Mouse (Mus musculus) forebrain, embryonic 15.5 days (tissue): ENCODE data around the gene Ccr10. TPM values are rescaled to one million over a fixed set of nuclear protein-coding genes. Genes with fewer than 3 reads are reported as not detected.
A peak's percentile ranks its signal among the peaks of the same experiment; 100 is the strongest.

Experiments
- ATAC-seq: fragments of 200-750 bp; cut with Nextera tagmentation; replicated peaks from 2 replicates; pipeline ENCODE4 v1.8.0; 2017; ENCODE audit warnings: mild to moderate bottlenecking, moderate TSS enrichment, moderate library complexity
- H3K27ac ChIP-seq: fragments of 300-500 bp; sonication (generic); replicated peaks from 2 replicates; pipeline ENCODE4 v1.5.1; 2015; ENCODE audit warnings: mild to moderate bottlenecking, inconsistent platforms
- H3K27me3 ChIP-seq: fragments of 300-500 bp; sonication (generic); 2 replicates; pipeline ENCODE4 v1.6.1; 2015; ENCODE audit warnings: inconsistent platforms
- H3K36me3 ChIP-seq: fragments of 300-500 bp; sonication (generic); 2 replicates; pipeline ENCODE4 v1.6.1; 2015; ENCODE audit warnings: mild to moderate bottlenecking, inconsistent platforms
- H3K4me1 ChIP-seq: fragments of 300-500 bp; sonication (generic); 2 replicates; pipeline ENCODE4 v1.6.1; 2015; ENCODE audit warnings: inconsistent platforms
- H3K4me2 ChIP-seq: fragments of 300-500 bp; sonication (generic); replicated peaks from 2 replicates; pipeline ENCODE4 v1.6.1; 2015; ENCODE audit warnings: mild to moderate bottlenecking, inconsistent platforms
- H3K4me3 ChIP-seq: fragments of 300-500 bp; sonication (generic); 2 replicates; pipeline ENCODE4 v1.5.1; 2015; ENCODE audit warnings: mild to moderate bottlenecking, inconsistent platforms
- H3K9ac ChIP-seq: fragments of 300-500 bp; sonication (generic); replicated peaks from 2 replicates; pipeline ENCODE4 v1.6.1; 2015; ENCODE audit warnings: mild to moderate bottlenecking, inconsistent platforms
- H3K9me3 ChIP-seq: fragments of 300-500 bp; sonication (generic); 2 replicates; pipeline ENCODE4 v1.6.1; 2016; ENCODE audit warnings: inconsistent platforms
- WGBS: fragments of 180-500 bp; shearing (Covaris S2); methylation state at CpG from one replicate; pipeline ENCODE4 v1.1.7; 2015; ENCODE audit warnings: mixed read lengths; 5-methylcytosine and 5-hydroxymethylcytosine counted together
- polyA plus RNA-seq: library from polyadenylated mRNA; unstranded; fragments of >200 nt; fragmentation: Nextera tagmentation; extraction: Ambion mirVana; gene quantifications from 2 replicates; pipeline ENCODE4 v1.2.1, GENCODE M21; 2015

Ccr10 gene
- polyA plus RNA-seq, 1 experiment from 2014 or later = 0.19 TPM

- H3K27me3 ChIP-seq = peaks cover 7% of the 10 kb centered on the region; the same call in 1 of the 2 replicates
- H3K9me3 ChIP-seq = no peaks in the 10 kb centered on the region
- peak within 1 kb of the TSS; percentile 77 for H3K9ac ChIP-seq
- H3K36me3 ChIP-seq = no peaks in the 10 kb centered on the region
- peak within 1 kb of the TSS; percentile 80 for H3K4me2 ChIP-seq
- peaks cover 12% of the 10 kb centered on the region for H3K4me1 ChIP-seq
- peak within 1 kb of the TSS; percentile 51 for H3K4me3 ChIP-seq
- WGBS = 2% methylated on average over 36 of the region's 36 CpGs
- peak within 1 kb of the TSS; percentile 86 for H3K27ac ChIP-seq
- ATAC-seq = peak; percentile 93
Measured at GRCm38 (mm10) chr11:101155728-101156371, 19.4 kb downstream of the Ccr10 start, which contains the start of gene Tubg2. Gene Tubg2 (plus strand): TSS chr11:101155907.

DNA sequence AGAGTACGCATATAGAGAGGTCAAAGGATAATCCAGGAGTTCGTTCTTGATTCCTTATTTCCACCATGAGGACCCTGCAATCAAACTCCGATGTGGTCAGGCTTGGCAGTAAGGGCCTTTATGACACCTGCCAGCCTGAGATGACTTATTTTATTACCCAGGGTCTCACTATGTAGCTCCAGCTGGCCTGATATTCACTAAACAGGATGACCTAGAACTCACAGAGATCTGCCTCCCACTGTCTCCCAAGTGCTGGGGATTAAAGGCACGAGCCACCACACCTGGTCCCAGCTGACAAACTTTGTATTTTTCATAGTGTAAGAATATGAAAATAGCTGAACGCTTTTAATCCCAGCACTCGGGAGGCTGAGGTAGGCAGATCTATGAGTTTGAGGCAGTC, 20.1 kb downstream of the Ccr10 start:
- Histone ChIP-seq H3K9me3 (no peaks in the 10 kb centered on the region), H3K4me2 (no peak overlapping the region), H3K9ac (no peak overlapping the region), H3K36me3 (no peaks in the 10 kb centered on the region), H3K27ac (peak overlapping the region; percentile 86; the same call in 1 of the 2 replicates), H3K4me3 (no peak overlapping the region), H3K27me3 (peaks cover 7% of the 10 kb centered on the region; the same call in 1 of the 2 replicates), H3K4me1 (peaks cover 12% of the 10 kb centered on the region)
- ATAC-seq = no peak
- 78% methylated on average over 6 of the region's 6 CpGs for WGBS

DNA sequence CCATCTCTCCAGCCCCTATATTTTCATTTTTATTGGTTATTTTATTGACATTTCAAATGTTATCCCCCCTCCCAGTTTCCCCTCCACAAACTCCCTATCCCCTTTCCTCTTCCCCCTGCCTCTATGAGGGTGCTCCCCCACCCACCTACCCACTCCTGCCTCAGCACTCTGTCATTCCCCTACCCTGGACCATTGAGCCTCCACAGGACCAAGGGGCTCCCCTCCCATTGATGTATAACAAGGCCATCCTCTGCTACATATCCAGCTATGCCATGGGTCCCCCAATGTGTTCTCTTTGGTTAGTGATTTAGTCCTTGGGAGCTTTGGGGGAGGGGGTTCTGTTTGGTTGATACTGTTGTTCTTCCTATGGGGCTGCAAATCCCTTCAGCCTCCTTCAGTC, 20.6 kb downstream of the Ccr10 start:
- H3K4me1 ChIP-seq = peaks cover 14% of the 10 kb centered on the region
- no peaks in the 10 kb centered on the region for H3K9me3 ChIP-seq
- no peak overlapping the region for H3K4me3 ChIP-seq
- H3K27me3 ChIP-seq = peaks cover 7% of the 10 kb centered on the region; the same call in 1 of the 2 replicates
- H3K27ac ChIP-seq = no peak overlapping the region
- no peak for ATAC-seq
- H3K9ac ChIP-seq = no peak overlapping the region
- no peaks in the 10 kb centered on the region for H3K36me3 ChIP-seq
- H3K4me2 ChIP-seq = no peak overlapping the region

DNA sequence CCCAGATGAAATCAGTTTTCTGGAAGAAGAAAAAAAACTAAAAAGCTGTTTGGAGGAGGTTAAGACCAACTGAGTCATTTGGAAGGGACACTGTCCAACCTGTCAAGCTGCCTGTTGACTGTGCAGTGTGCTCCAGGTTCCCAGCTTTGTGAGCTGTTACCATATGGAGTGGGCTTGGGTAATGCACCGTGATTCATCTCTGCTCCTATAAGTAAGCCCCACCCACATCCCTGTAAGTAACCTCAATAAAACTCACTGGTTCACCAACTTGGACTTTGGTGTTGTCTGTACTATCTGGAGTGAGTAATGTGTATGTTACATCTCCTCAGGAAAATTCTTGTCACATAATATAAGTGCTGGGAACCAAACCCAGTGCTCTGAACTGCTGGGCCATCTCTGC, 22.4 kb downstream of the Ccr10 start:
- H3K9me3 ChIP-seq = no peaks in the 10 kb centered on the region
- WGBS = 80% methylated on average over 1 of the region's 1 CpGs
- H3K4me3 ChIP-seq = no peak overlapping the region
- no peak overlapping the region for H3K9ac ChIP-seq
- H3K36me3 ChIP-seq = no peaks in the 10 kb centered on the region
- H3K4me2 ChIP-seq = no peak overlapping the region
- H3K27ac ChIP-seq = no peak overlapping the region
- H3K4me1 ChIP-seq = peaks cover 20% of the 10 kb centered on the region
- peaks cover 3% of the 10 kb centered on the region; the same call in 1 of the 2 replicates for H3K27me3 ChIP-seq
- ATAC-seq = no peak

DNA sequence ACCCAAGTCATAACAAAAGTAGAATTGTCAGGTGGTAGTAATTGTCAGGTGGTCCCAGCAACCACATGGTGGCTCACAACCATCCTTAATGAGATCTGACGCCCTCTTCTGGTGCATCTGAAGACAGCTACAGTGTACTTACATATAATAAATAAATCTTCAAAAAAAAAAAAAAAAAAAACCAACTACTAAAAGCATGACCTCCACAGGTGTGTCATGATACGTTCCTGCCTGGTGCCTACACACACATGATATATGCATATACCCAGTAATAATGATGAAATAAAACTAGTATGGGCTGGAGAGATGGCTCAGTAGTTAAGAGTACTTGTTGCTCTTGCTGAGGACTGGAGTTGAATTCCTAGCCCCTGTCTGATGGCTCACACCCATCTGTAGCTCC, 24.2 kb downstream of the Ccr10 start:
- Histone ChIP-seq H3K27ac (no peak overlapping the region), H3K4me1 (peaks cover 22% of the 10 kb centered on the region), H3K36me3 (no peaks in the 10 kb centered on the region), H3K27me3 (no peaks in the 10 kb centered on the region), H3K9me3 (no peaks in the 10 kb centered on the region), H3K4me2 (no peak overlapping the region), H3K4me3 (no peak overlapping the region), H3K9ac (no peak overlapping the region)
- no peak for ATAC-seq
- WGBS = 53% methylated on average over 2 of the region's 2 CpGs

GRCm38 (mm10) chr11:101149178-101150105, 25.8 kb downstream of the Ccr10 start:
- Histone ChIP-seq H3K36me3 (no peaks in the 10 kb centered on the region), H3K4me3 (no peak overlapping the region), H3K4me1 (peaks cover 16% of the 10 kb centered on the region), H3K9ac (no peak overlapping the region), H3K27ac (peak overlapping the region; percentile 29; the same call in 1 of the 2 replicates), H3K9me3 (no peaks in the 10 kb centered on the region), H3K27me3 (no peaks in the 10 kb centered on the region), H3K4me2 (no peak overlapping the region)
- ATAC-seq = no peak
- 46% methylated on average over 9 of the region's 9 CpGs for WGBS

- 74% methylated on average over 10 of the region's 10 CpGs for WGBS
Measured at GRCm38 (mm10) chr11:101148751-101149150, 26.5 kb downstream of the Ccr10 start.

DNA sequence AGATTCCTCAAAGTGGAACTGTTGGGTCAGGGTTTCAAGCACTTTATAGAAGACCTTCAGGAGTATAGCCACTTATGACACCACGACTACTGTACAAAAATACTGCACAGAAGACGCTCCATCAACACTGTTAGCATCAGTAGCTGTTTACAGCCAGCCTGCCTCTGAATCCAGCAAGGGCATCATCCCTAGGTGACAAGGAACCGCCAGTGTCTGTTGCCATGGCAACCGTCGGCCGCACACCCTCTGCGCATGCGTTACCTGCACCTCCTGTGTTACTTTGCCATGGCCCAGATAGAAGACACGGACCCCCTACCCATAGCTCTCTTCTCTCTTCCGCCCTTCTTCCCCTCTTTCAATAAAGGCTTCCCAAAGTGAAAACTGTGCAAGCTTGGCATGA, 28.9 kb downstream of the Ccr10 start:
- Histone ChIP-seq H3K27ac (peak overlapping the region; percentile 54), H3K4me1 (peaks cover 24% of the 10 kb centered on the region), H3K27me3 (no peaks in the 10 kb centered on the region), H3K9me3 (no peaks in the 10 kb centered on the region), H3K4me3 (no peak overlapping the region), H3K4me2 (0 out of 2 replicates have a peak overlapping the region, but pooled peaks have one; percentile 10), H3K9ac (no peak overlapping the region), H3K36me3 (no peaks in the 10 kb centered on the region)
- ATAC-seq = peak; percentile 57
- WGBS = 22% methylated on average over 10 of the region's 10 CpGs

More at GRCm38 (mm10) chr11:101148751-101149150, 26.5 kb downstream of the Ccr10 start:
- Histone ChIP-seq H3K9me3 (no peaks in the 10 kb centered on the region), H3K36me3 (no peaks in the 10 kb centered on the region), H3K27me3 (no peaks in the 10 kb centered on the region), H3K4me3 (no peak overlapping the region), H3K4me1 (peaks cover 20% of the 10 kb centered on the region), H3K4me2 (no peak overlapping the region), H3K9ac (no peak overlapping the region), H3K27ac (0 out of 2 replicates have a peak overlapping the region, but pooled peaks have one; percentile 29)
- no peak for ATAC-seq

GRCm38 (mm10) chr11:101143338-101144225, 31.7 kb downstream of the Ccr10 start:
- Histone ChIP-seq H3K27ac (peak overlapping the region; percentile 57), H3K9me3 (no peaks in the 10 kb centered on the region)
- peak; percentile 51; the same call in 1 of the 2 replicates for ATAC-seq

GRCm38 (mm10) chr11:101142215-101142967, 32.9 kb downstream of the Ccr10 start:
- no peak overlapping the region for H3K4me3 ChIP-seq
- H3K36me3 ChIP-seq = no peaks in the 10 kb centered on the region
- H3K27me3 ChIP-seq = no peaks in the 10 kb centered on the region
- ATAC-seq = no peak
- H3K4me2 ChIP-seq = no peak overlapping the region
- no peak overlapping the region for H3K27ac ChIP-seq
- peaks cover 29% of the 10 kb centered on the region for H3K4me1 ChIP-seq
- H3K9me3 ChIP-seq = no peaks in the 10 kb centered on the region
- WGBS = 91% methylated on average over 10 of the region's 10 CpGs
- no peak overlapping the region for H3K9ac ChIP-seq

More at GRCm38 (mm10) chr11:101143338-101144225, 31.7 kb downstream of the Ccr10 start:
- Histone ChIP-seq H3K27me3 (no peaks in the 10 kb centered on the region), H3K9ac (peak overlapping the region; percentile 35), H3K4me2 (peak overlapping the region; percentile 48), H3K4me1 (peaks cover 28% of the 10 kb centered on the region), H3K4me3 (peak overlapping the region; percentile 32), H3K36me3 (no peaks in the 10 kb centered on the region)
- WGBS = 20% methylated on average over 18 of the region's 19 CpGs

- Histone ChIP-seq H3K4me2 (no peak overlapping the region), H3K27ac (no peak overlapping the region), H3K4me1 (peaks cover 21% of the 10 kb centered on the region), H3K27me3 (no peaks in the 10 kb centered on the region), H3K4me3 (no peak overlapping the region), H3K9me3 (no peaks in the 10 kb centered on the region), H3K9ac (no peak overlapping the region), H3K36me3 (no peaks in the 10 kb centered on the region)
- WGBS = 65% methylated on average over 8 of the region's 8 CpGs
- no peak for ATAC-seq
Measured at GRCm38 (mm10) chr11:101141088-101141487, 34.2 kb downstream of the Ccr10 start.
